Mouse (Mus musculus): ENCODE data around the gene Ube2j2.

GRCm38 (mm10) chr4:155907003-155907402 is 36.6 kb upstream of the Ube2j2 start:
- no peak for TF ChIP-seq CTCF (IDR thresholded peaks at IDR 0.05; ENCODE audit: insufficient read depth, low read depth, low read length)
- TF ChIP-seq POLR2A (IDR thresholded peaks at IDR 0.05; ENCODE audit: insufficient read depth, low read depth, low read length): no peak
